Mouse (Mus musculus) lung, postnatal 36 days (tissue): Measurements from ENCODE around the gene Mpo.

Source experiments
- DNase-seq: peaks from one replicate; pipeline ENCODE4 v3.0.0; 2022; ENCODE audit warnings: mixed read lengths

Gene Mpo

DNA sequence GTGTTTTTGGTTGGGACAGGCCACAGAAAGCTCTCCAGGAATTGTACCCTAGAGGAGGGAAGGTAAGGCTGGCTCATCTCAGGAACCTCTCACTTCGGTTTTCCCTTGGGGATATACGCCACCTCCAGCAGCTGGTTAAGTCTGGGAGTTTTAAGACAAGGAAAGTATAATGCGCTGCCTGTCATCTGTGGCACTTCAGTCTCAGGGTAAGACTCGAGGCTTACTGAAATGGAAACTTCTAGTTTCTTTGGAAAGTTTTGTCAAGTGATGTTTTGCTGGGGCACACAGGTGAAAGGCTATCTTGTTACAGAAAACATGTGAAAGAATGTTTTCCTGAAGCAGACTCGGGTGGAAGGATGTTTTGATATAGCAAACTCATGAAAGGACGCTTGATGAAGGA is 14.1 kb downstream of the Mpo start:
- no peak for DNase-seq

DNA sequence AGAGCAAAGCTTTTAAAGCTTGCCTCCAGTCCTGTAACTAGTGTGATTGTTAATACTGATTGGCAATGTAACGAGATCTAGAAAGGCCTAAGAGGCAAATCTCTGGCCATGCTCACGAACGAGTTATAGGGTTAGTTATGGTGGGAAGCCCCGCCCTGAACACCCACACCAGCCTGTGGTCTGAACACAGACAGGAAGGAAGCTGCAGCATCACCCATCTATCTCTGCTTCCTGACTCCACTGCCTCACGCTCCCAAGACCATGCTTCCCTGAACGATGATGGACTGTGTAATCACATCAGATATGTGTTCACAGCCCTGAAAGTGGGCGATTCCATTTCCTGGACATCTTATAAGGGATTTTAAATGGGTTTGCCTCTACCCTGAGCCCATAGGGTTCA is 14.9 kb downstream of the Mpo start:
- DNase-seq, result no peak

DNA sequence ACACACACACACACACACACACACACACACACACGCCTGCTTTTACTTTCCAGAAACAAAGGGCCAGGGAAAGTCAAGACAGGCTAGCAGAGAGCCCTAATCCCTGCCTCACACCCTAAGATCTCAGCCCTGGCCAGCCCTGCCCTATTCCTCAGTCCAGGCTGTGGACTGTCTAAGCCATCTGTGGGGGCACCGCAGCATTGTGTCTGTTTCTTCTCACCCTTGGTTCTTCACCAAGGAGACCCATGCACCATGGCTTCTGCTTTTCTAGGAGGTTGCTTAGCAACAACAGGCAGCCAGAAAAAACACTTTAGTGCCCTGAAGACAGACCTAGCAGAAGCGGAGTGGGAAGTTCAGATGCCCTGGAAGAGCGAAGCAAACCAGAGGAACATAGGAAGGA is 18.0 kb downstream of the Mpo start:
- peak; percentile 15 for DNase-seq

DNA sequence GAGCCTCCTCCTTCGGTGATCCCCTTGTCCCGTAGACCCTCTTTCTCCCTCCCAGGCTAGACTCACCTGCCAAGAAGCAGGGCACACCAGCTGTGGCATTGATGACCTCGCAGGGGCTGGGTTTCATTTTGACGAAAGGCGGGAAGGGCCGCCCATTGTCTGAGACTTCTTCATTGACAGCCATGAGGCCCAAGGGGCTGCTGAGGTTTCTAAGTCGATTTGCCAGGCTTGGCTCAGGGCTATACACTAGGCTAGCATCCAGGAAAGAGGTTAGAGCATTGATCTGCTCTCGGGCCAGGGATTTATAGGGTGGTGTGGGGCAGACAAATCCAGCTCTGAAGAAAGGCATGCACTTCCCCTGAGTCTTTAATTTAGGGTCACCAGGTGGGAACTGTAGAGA is 21.4 kb downstream of the Mpo start:
- DNase-seq, result no peak

DNA sequence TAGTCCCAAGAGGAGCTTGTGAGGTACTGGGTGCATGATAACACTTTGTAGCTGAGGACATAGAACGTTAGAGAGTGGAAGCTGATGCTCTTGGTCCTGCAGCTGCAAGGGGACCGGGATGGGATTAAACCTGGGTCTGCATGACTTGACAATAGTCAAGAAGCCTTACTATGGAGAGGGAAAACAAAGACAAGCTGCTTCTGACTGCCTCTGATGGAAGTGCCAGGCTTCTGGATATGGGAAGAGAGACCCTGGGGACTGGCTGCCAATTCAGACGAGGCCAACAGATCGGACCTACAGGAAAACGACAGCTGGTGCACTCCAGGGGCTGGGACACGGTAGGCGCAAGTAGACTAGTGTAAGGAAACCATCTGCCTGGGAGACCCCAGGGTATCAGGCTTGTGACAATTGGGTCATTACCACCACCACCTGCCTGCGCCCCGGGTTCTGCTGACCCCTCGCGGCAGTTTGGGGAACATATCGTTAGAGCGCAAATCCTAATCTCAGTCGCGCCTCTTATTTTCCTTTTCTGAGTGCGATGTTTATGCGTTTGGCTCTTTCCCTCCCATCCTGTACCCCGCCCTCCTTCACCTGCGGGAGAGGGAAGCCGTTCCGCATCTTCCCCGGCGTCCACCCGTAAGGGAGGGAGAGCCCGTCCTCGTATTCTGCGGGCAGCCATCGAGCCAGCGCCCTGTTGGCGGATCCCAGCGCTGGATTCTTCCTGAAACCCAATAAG is 23.5 kb downstream of the Mpo start:
- peak; percentile 24 for DNase-seq

DNA sequence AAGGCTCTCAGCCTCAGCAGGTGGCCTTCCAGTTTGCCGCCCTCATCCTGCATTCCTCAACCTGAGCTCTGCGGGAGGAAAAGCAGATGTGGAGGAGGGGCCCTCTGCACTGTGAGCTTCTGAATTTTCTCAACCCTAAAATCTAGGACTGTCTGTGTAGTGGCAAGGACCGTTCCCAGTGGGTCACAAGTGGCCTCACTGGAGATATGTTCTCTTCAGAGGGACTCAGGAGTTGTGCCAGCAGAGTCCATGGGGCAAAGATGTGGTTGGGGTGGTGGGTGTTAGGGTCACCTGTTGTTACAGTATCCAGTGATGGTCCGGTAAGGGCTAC is 24.0 kb downstream of the Mpo start:
- no peak for DNase-seq

DNA sequence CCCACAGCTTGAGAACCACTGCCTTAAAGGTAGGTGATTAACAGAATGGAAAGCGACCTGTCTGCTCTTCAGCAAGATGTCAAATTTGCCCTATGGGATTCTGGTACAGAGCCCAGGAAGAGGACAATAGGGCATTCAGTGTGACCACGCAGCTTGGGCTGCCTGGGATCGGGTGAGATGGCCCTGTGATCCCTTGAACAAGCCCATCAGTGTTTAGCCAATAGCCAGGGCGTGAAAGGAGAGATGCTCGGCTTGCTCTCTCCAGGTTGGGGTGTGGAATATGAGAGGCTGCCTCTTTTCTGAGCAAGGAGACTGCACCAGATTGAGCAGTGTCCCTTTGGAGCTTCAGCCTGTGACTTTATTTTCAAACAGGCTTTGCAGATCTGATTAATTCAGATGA is 28.1 kb downstream of the Mpo start:
- no peak for DNase-seq

DNA sequence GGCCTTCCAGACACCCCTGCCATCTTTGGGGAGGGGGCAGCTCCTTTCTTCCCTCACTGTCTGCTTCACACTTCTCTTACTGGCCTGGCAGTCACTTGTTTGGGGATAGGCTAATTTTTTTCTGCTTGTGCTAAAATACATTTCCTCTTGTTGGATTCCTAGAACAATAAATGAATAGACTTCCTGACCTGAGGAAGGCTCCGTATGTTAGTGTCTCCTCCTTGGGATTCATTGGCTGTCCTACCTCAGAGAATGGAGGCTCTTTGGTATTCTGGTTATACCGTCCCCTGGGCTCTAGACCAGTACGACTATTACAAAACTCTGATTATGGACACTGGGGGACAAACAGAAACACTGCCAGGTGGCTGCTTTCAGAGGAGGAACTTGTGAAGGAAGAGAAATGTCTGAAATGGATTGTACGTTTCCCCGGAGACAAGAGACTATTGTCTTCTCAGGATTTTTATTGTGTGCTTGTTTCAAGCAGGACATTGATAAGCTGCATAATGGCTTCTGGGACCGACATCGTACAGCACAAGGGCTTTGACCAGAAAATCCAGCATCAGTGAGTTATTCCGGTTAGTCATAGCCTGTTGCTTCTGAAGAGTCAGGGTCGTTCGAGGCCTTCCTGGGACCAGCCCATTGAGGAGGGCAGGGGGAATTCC is 35.0 kb downstream of the Mpo start, which contains the start of gene Lpo:
Gene Lpo (minus strand): TSS at position 51 of the 662 bp plus-strand sequence.
- DNase-seq, result no peak

DNA sequence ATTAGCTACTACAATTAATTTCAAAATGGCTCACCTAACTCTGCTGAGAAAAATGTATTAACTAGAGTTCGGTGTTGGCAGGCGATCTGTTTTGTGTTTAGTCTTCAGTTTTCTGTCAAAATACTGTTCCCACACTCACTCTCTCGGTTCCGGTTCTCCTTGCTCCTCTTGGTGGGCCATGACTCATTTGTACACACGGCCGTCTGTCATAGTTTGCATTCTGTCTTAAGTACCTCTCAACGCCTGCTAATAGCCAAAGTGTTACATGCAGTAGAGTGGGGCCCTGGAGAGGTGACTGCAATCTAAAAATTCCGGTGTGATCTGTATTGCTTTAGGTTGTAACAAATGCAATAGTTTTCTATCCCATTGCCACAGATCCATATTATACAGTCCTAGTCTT is 47.3 kb downstream of the Mpo start:
- DNase-seq, result peak; percentile 72

DNA sequence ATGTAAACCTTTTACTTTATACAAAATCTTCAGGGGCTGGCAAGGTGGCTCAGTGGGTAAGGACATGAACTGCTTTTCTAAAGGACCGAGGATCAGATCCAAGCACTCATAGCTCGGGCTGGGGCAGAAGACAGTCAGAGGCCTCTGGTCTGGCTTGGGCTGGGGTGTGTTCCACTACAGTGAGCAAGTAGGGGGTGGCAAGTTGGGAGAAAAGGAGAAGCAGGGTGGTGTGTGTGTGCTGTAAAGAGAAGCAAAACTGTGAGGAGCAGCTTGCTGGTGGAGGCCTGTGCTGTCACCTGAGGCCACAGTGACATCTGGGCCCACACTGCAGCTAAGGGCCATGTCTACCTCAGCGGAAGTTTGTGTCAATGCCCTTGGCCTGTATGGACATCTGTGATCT is 48.1 kb downstream of the Mpo start:
- no peak for DNase-seq

DNA sequence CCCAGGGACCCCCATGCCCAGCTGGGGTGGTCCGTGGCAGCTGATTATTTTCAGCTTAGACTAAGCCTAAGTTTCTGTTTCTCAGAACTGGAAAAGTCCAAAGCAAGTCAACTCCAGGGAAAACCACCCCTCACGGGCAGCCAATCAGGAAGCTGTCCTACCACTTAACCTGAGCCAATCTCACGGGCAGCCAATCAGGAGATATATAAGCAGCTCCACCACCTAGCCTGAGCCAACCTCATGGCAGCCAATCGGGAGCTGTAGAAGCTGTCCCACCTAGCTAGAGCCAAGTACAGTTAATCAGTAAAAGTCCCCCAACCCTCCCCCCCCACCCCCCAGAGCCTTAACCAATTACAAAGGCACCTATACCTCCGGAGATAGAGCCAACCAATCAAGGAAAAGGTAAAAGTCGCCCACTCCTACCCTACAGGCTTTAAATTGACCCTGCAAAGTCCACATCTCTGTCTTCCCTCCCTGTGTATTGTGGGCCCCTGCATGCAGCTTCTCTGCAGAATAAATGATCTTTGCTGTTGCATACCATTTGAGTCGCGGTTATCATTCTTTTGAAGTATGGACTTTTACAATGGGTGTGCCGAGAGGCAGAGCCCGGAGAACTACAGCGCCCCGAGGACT is 53.7 kb downstream of the Mpo start:
- no peak for DNase-seq

DNA sequence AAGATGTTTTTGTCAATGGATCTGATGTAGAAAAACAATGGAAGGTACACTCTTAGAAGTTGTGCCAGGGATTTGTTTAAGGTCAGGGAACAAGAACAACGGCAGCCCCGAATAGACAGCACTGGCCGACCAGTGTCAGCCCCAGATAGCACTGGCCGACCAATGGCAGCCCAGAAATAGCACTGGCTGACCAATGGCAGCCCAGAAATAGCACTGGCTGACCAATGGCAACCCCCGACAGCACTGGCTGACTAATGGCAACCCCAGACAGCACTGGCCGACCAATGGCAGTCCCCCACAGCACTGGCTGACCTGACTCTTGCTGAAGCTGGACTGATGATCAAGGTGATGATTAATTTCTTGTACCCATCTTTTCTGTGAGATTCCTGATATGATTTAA is 54.5 kb downstream of the Mpo start:
- no peak for DNase-seq

DNA sequence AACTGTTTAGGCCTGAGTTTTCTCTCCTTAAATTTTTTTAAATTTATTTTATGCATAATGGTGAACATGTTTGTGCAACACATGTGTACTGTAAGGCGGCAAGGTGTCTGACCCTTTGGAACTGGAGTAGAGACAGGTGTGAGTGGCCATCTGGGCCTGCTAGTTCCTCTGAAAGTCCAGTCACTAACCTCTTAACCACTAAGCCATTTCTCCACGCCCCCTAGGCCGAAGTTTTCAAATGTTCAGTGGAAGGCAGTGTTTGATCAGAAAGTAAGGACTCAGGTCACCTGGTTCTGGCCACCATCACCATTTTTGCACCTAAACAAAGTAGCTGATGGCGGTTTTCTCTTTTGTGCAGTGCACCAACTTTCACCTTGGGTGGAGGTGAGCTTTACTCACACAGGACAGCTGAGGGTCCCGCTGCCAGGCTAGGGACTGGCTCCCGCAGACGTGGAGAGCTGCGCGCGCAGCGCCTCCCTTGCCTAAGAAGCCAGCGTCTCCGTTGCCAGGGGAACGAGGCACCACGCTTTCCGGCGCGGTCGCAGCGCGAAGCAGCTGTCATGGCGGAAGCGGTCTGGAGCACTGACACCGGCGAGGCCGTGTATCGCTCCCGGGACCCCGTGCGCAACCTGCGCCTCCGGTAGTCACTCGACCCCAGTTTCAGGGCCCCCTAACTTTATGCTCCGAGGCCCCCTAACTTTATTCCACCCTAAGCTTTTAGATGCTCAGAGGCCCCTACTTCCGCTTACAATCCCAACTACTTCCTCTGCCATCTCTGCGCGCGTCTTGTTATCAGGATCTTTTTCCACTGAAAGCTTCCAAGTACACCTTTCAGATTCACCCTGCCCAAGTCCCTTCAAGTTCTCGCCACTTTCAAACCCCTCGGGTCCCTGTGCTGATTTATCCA is 59.6 kb downstream of the Mpo start, which contains the start of gene Mks1:
Gene Mks1 (plus strand): TSS at position 526 of the 907 bp plus-strand sequence.
- peak; percentile 96 for DNase-seq

DNA sequence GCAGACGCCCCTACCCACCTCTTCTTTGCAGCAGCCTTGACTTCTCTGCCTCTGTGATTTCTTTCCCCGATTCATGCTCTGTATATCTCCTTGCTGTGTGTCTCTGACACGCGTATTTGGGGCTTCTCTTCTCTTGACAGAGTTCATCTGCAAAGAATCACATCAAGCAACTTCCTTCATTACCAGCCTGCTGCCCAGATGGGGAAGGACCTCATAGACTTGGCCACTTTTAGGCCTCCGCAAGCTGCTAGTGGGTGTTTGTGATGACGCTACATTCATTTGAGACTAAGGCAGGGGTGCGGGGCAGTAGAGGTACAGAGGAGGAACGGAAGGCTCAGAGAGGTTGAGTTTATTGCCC is 60.2 kb downstream of the Mpo start:
- DNase-seq, result peak; percentile 3
